Mouse (Mus musculus): ENCODE results near the gene Gm11213.
A peak's percentile ranks its signal among the peaks of the same experiment; 100 is the strongest.

The Gm11213 gene

DNA sequence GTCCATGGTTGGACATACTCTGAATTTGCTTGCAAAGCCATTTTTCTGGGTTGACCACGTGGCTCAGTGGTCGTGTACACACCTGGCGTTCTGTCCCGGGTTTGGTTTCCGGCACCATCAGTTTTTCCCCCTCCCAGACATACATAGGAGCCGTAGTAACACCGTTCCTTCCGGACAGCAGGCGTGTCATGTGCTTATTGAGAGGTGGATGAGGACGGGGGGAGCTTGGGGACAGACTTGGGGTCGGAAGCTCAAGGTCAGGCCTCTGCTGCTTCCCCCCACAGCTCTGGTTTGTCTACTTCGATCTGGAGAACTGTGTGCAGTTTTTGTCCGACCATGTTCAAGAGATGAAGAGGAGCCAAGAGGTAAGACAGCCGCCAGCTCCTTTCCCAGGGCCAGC, 25.4 kb downstream of the Gm11213 start:
- DNase-seq, result no peak

- no peak for DNase-seq
Observed at GRCm38 (mm10) chr4:63572621-63573020, 32.4 kb downstream of the Gm11213 start.

DNA sequence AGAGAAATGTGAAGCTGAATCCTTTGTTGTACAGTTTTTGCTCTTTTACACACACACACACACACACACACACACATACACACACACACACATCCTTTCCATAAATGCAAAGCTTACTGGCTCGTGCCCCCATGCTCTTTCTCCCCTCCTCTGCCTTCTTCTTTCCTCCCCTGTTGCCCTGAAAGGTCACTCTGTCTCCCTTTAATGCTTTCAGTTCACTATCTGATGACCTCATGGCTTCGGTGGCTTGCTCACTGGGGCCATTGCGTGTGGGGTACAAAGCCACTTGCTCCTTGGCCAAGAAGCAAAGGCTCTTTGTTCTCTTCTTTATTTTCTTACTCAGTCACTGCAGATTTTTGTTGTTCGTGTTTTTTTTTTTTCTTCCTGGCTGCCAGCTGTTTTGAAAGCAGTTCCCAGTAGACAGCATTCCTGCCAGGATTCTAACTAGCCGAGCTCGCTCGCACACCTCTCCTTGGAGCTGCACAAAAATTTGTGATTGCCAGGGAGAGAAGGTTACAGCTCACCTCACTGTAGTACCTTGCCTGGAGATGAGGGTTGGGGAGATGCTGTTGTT, 34.8 kb downstream of the Gm11213 start:
- no peak for DNase-seq

- DNase-seq, result no peak
Observed at GRCm38 (mm10) chr4:63569322-63569721, 35.7 kb downstream of the Gm11213 start.

- no peak for DNase-seq
Observed at GRCm38 (mm10) chr4:63567712-63568390, 37.2 kb downstream of the Gm11213 start.

GRCm38 (mm10) chr4:63562742-63563141, 42.3 kb downstream of the Gm11213 start:
- no peak for DNase-seq

- DNase-seq, result peak; percentile 13
Observed at GRCm38 (mm10) chr4:63561861-63562675, 43.0 kb downstream of the Gm11213 start.

GRCm38 (mm10) chr4:63560079-63560478, 45.0 kb downstream of the Gm11213 start:
- DNase-seq, result no peak

DNA sequence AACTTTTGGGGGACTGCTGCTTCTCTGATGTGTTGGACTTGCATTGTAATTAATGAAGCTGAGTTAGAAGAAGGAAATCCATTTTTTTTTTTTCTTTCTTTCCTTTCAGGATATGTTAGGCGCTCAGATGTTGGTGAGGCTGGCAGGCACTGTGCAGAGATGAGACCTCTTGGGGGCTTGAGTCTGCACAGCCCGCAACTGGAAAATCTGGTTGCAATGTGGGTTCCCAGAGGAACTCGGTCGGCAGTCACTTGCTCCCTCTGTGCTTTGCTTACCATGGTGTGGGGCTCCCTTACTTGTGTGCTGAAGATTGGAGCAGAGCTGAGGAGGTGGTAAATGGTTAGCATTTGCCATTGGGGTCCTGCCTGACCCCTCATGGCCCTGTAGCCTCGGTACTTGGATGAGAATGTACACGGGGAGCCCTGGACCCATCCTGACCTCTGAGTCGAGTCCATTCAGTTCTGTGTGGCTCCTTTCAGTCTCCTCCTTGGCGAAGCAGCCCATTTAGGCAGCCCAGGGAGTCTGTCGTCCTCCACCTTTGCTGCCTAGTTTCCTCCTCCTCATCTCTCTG, 45.8 kb downstream of the Gm11213 start:
- DNase-seq, result peak; percentile 21

- peak; percentile 82 for DNase-seq
Observed at GRCm38 (mm10) chr4:63558407-63559081, 46.5 kb downstream of the Gm11213 start, which contains the start of gene Tmem268. Tmem268 (plus strand) TSS chr4:63558781.

- DNase-seq, result peak; percentile 35
Observed at GRCm38 (mm10) chr4:63557124-63558059, 47.7 kb downstream of the Gm11213 start.

- DNase-seq, result no peak
Observed at GRCm38 (mm10) chr4:63556665-63557064, 48.4 kb downstream of the Gm11213 start.

GRCm38 (mm10) chr4:63555111-63555510, 50.0 kb downstream of the Gm11213 start:
- no peak for DNase-seq

DNA sequence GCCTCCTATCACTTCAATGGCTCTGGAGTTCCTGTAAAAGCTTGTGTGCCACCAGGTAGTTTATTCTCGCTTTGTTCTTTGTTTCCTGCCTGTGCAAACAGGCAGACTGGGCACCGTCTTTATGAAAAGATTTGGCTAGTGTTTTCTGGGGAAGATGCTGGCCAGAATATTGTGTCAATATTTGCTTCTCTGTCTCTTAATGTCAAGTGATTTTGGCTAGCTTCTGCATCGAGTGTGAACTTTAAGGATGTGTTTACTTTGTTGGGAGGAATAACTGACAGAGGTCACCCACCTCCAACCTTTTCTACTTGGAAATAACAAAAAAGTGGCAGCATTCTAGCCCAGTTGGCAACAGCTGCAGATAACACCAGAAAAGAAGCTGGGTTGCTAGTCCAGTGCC, 50.4 kb downstream of the Gm11213 start:
- no peak for DNase-seq

DNA sequence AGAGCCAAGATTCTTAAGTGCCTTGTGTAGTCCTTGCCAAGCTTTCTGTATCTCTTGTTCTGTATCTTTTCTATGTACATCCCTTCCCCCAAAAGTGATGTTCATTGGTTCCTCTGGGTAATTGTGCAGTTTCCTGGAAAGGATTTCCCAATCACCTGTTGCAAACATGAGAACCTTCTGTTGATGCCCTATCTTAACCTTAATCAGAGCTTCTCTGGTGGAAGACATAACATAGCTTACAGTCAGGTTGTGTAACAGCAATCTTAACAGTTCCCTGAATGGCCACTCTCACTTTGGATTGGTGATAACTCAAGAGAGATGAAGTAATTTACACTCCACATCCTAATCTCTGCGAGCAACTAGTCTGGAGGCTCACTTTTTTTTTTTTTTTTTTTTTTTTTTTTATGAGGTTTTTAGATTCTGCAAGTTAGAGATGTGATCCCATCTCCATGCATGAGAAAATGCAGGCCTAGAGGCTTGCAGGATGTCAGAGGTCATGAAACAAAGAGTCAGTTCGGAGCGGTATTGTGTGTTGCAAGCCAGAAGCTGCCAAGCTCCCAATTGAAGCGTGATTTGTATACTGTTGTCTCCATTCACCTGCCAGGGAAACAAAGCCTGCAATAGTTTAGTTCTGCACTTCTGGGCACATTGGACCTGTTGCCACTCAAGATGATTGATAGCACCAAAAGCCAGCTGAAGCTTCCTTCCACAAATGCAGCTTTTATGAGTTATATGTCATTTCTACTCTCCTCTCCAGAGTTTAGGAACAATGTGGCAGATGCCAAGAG, 51.1 kb downstream of the Gm11213 start:
- no peak for DNase-seq

GRCm38 (mm10) chr4:63552865-63553264, 52.2 kb downstream of the Gm11213 start:
- DNase-seq, result no peak

DNA sequence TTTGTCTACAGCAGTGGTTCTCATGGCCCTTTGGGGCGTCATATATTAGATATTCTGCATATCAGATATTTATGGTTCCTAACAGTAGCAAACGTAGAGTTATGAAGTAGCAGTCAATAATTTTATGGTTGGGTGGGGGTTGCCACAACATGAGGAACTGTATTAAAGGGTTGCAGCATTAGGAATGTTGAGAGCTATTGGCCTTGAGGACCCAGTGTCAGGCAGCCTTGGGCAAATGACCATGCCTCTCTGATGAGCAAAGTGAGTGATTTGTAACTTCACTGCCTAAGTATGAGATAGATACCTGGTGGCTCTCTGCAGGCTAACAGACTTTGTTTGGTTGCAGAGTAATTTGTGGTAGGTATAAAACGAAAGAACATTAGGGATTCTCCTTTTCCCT, 54.2 kb downstream of the Gm11213 start:
- no peak for DNase-seq

DNA sequence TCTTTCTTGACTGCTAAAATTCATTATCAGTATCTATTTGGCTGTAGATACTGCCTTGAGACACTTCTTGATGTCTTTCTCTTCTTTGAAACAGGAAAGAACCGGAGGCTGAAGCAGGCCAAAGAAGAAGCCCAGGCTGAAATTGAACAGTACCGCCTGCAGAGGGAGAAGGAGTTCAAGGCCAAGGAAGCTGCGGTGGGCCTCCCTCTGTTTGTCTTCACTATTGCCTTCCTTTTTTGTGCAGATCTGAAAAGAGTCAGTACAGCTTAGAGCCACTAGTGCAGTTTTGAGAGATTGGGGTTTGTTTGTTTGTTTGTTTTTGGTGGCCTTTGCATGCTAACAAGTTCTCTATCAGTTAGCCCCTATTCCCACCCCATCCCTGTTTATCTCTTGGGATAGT, 56.6 kb downstream of the Gm11213 start:
- no peak for DNase-seq

DNA sequence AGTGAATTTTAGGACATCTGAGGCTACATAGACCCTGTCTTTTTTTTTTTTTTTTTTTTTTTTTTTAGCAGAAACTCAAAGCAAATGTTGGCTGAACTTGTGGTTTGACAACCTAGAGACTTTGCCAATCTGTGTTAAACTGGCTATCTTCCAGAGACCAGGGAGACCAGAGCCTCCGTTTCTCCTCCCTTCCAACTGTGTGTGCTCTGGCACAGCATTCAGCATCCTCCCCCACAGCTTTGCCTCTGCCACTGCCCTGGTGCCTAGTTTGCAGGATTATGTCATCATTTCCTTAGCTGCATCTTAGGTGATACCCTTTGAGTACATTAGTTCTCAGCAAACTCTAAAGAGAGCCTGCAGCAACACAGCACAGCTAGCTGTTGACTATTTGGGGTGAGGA, 57.3 kb downstream of the Gm11213 start:
- DNase-seq, result no peak

Measured in kidney, adult 18-20 months (tissue).